Mouse (Mus musculus) heart, embryonic 10.5 days (tissue): ENCODE data around the gene Dand5. TPM values are rescaled to one million over a fixed set of nuclear protein-coding genes. Genes with fewer than 3 reads are reported as not detected.

Experiments
- DNase-seq: peaks from one replicate; pipeline ENCODE4 v3.0.0-alpha.2; 2017; ENCODE audit warnings: low spot score
- H3K27ac ChIP-seq: fragments of 300-500 bp; sonication (generic); 2 replicates; pipeline ENCODE4 v1.5.1; 2016; ENCODE audit warnings: mild to moderate bottlenecking
- H3K27me3 ChIP-seq: fragments of 300-500 bp; sonication (generic); 2 replicates; pipeline ENCODE4 v1.6.1; 2016; ENCODE audit warnings: mild to moderate bottlenecking; ENCODE audit not compliant: poor library complexity, insufficient read depth, severe bottlenecking
- H3K36me3 ChIP-seq: fragments of 300-500 bp; sonication (generic); 2 replicates; pipeline ENCODE4 v1.6.1; 2016; ENCODE audit warnings: mild to moderate bottlenecking, moderate library complexity
- H3K4me1 ChIP-seq: fragments of 300-500 bp; sonication (generic); 2 replicates; pipeline ENCODE4 v1.6.1; 2016; ENCODE audit warnings: mild to moderate bottlenecking
- H3K4me3 ChIP-seq: fragments of 300-500 bp; sonication (generic); 2 replicates; pipeline ENCODE4 v1.5.1; 2016; ENCODE audit warnings: mild to moderate bottlenecking, moderate library complexity
- H3K9me3 ChIP-seq: fragments of 300-500 bp; sonication (generic); 2 replicates; pipeline ENCODE4 v1.6.1; 2016; ENCODE audit warnings: mild to moderate bottlenecking, moderate library complexity
- WGBS: fragments of 180-500 bp; shearing (Covaris S2); methylation state at CpG from one replicate; pipeline ENCODE4 v1.1.7; 2016; 5-methylcytosine and 5-hydroxymethylcytosine counted together
- polyA plus RNA-seq: library from polyadenylated mRNA; unstranded; fragments of >200 nt; fragmentation: Nextera tagmentation; extraction: Ambion mirVana; gene quantifications from 2 replicates; pipeline ENCODE4 v1.2.1, GENCODE M21; 2016

The Dand5 gene
- 5.3 TPM in 2 replicates for polyA plus RNA-seq

GRCm38 (mm10) chr8:84822723-84823122 is at the start of gene Dand5:
Gene Dand5 (minus strand): TSS chr8:84822823.
- H3K36me3 ChIP-seq: no peaks in the 10 kb centered on the region
- 20% methylated on average over 3 of the region's 3 CpGs for WGBS
- peak within 1 kb of the TSS; percentile 33 for H3K4me3 ChIP-seq
- no peaks in the 10 kb centered on the region for H3K9me3 ChIP-seq
- H3K27me3 ChIP-seq: no peaks in the 10 kb centered on the region
- no peak for DNase-seq
- peaks cover 29% of the 10 kb centered on the region for H3K4me1 ChIP-seq
- peak within 1 kb of the TSS; percentile 45; the same call in 1 of the 2 replicates for H3K27ac ChIP-seq

- Histone ChIP-seq H3K9me3 (no peaks in the 10 kb centered on the region), H3K27ac (peak within 1 kb of the TSS; percentile 88), H3K36me3 (peaks cover 32% of the 10 kb centered on the region), H3K4me3 (peak within 1 kb of the TSS; percentile 63), H3K27me3 (peaks cover 10% of the 10 kb centered on the region; the same call in 1 of the 2 replicates), H3K4me1 (peaks cover 14% of the 10 kb centered on the region)
- WGBS: 10% methylated on average over 46 of the region's 46 CpGs
- peak; percentile 90 for DNase-seq
Observed at GRCm38 (mm10) chr8:84871376-84872308, 49.0 kb upstream of the Dand5 start, which contains the start of gene Syce2. Gene Syce2 (plus strand): TSS chr8:84872111.

- peak within 1 kb of the TSS; percentile 96 for H3K27ac ChIP-seq
- WGBS: under 1% methylated on average over 39 of the region's 39 CpGs
- H3K27me3 ChIP-seq: no peaks in the 10 kb centered on the region
- peaks cover 31% of the 10 kb centered on the region for H3K36me3 ChIP-seq
- DNase-seq: peak; percentile 98
- no peaks in the 10 kb centered on the region for H3K9me3 ChIP-seq
- peaks cover 17% of the 10 kb centered on the region for H3K4me1 ChIP-seq
- peak within 1 kb of the TSS; percentile 98 for H3K4me3 ChIP-seq
Observed at GRCm38 (mm10) chr8:84856864-84857441, 34.3 kb upstream of the Dand5 start, which contains the start of gene Farsa. Gene Farsa (plus strand): TSS chr8:84856989.

GRCm38 (mm10) chr8:84856434-84856833 is 33.8 kb upstream of the Dand5 start:
- Histone ChIP-seq H3K4me3 (peak overlapping the region; percentile 98), H3K4me1 (peaks cover 17% of the 10 kb centered on the region), H3K36me3 (peaks cover 26% of the 10 kb centered on the region), H3K27me3 (no peaks in the 10 kb centered on the region), H3K27ac (peak overlapping the region; percentile 96), H3K9me3 (no peaks in the 10 kb centered on the region)
- 89% methylated on average over 3 of the region's 3 CpGs for WGBS
- DNase-seq: no peak

GRCm38 (mm10) chr8:84847684-84848435 is 25.2 kb upstream of the Dand5 start:
- H3K27ac ChIP-seq: peak overlapping the region; percentile 97
- no peak for DNase-seq
- H3K4me3 ChIP-seq: peak overlapping the region; percentile 98
- H3K4me1 ChIP-seq: peaks cover 26% of the 10 kb centered on the region
- H3K9me3 ChIP-seq: no peaks in the 10 kb centered on the region
- H3K36me3 ChIP-seq: peaks cover 32% of the 10 kb centered on the region
- H3K27me3 ChIP-seq: no peaks in the 10 kb centered on the region
- WGBS: 37% methylated on average over 6 of the region's 6 CpGs

GRCm38 (mm10) chr8:84846722-84847572 is 24.3 kb upstream of the Dand5 start, which contains the start of gene Calr:
Gene Calr (minus strand): TSS chr8:84846934.
- peak within 1 kb of the TSS; percentile 98 for H3K4me3 ChIP-seq
- H3K36me3 ChIP-seq: peaks cover 41% of the 10 kb centered on the region
- no peaks in the 10 kb centered on the region for H3K27me3 ChIP-seq
- H3K27ac ChIP-seq: peak within 1 kb of the TSS; percentile 97
- H3K9me3 ChIP-seq: no peaks in the 10 kb centered on the region
- under 1% methylated on average over 55 of the region's 55 CpGs for WGBS
- H3K4me1 ChIP-seq: peaks cover 29% of the 10 kb centered on the region
- peak; percentile 100 for DNase-seq

- Histone ChIP-seq H3K27me3 (no peaks in the 10 kb centered on the region), H3K4me1 (peaks cover 29% of the 10 kb centered on the region), H3K36me3 (peaks cover 48% of the 10 kb centered on the region), H3K4me3 (peak overlapping the region; percentile 98), H3K27ac (peak overlapping the region; percentile 97), H3K9me3 (no peaks in the 10 kb centered on the region)
- under 1% methylated on average over 30 of the region's 30 CpGs for WGBS
- DNase-seq: no peak
Observed at GRCm38 (mm10) chr8:84846094-84846721, 23.6 kb upstream of the Dand5 start.

- peak; percentile 79 for DNase-seq
- Histone ChIP-seq H3K4me1 (peaks cover 29% of the 10 kb centered on the region), H3K9me3 (no peaks in the 10 kb centered on the region), H3K27me3 (no peaks in the 10 kb centered on the region), H3K4me3 (peak overlapping the region; percentile 98), H3K36me3 (peaks cover 49% of the 10 kb centered on the region), H3K27ac (peak overlapping the region; percentile 97)
- 15% methylated on average over 12 of the region's 12 CpGs for WGBS
Observed at GRCm38 (mm10) chr8:84845355-84846093, 22.9 kb upstream of the Dand5 start.

- no peaks in the 10 kb centered on the region for H3K27me3 ChIP-seq
- DNase-seq: no peak
- peak overlapping the region; percentile 98 for H3K4me3 ChIP-seq
- no peak overlapping the region for H3K27ac ChIP-seq
- peaks cover 29% of the 10 kb centered on the region for H3K4me1 ChIP-seq
- H3K36me3 ChIP-seq: peaks cover 49% of the 10 kb centered on the region
- no peaks in the 10 kb centered on the region for H3K9me3 ChIP-seq
- WGBS: 81% methylated on average over 9 of the region's 9 CpGs
Observed at GRCm38 (mm10) chr8:84844397-84845070, 21.9 kb upstream of the Dand5 start.

- no peaks in the 10 kb centered on the region for H3K27me3 ChIP-seq
Observed at GRCm38 (mm10) chr8:84841514-84841913, 18.9 kb upstream of the Dand5 start.

More at GRCm38 (mm10) chr8:84841514-84841913, 18.9 kb upstream of the Dand5 start:
- Histone ChIP-seq H3K4me3 (no peak overlapping the region), H3K36me3 (peaks cover 71% of the 10 kb centered on the region), H3K4me1 (peaks cover 39% of the 10 kb centered on the region), H3K27ac (no peak overlapping the region), H3K9me3 (no peaks in the 10 kb centered on the region)
- no peak for DNase-seq
- WGBS: 77% methylated on average over 1 of the region's 1 CpGs
